Mouse (Mus musculus) neural tube, embryonic 13.5 days (tissue): ENCODE measurements at regions not wholly inside any gene's neighbourhood (a gene's known extent, or its start where the extent isn't known, plus 50 kb on each side); places are given as distances from the start of the nearest gene placed in this dataset.
"Not testable (repeated sequence)": the region's sequence is repeated elsewhere in the genome, so short reads cannot be mapped to it uniquely, and the experiment has no call there.

Experiments
- ATAC-seq: fragments of 200-750 bp; cut with Nextera tagmentation; 2 replicates; pipeline ENCODE4 v1.8.0; 2017; ENCODE audit warnings: low read depth, mild to moderate bottlenecking, moderate TSS enrichment, moderate library complexity
- H3K27ac ChIP-seq: fragments of 300-500 bp; sonication (generic); replicated peaks from 2 replicates; pipeline ENCODE4 v1.5.1; 2015; ENCODE audit warnings: moderate library complexity, mild to moderate bottlenecking, inconsistent platforms
- H3K27me3 ChIP-seq: fragments of 300-500 bp; sonication (generic); 2 replicates; pipeline ENCODE4 v1.6.1; 2015; ENCODE audit warnings: mild to moderate bottlenecking, inconsistent platforms
- H3K36me3 ChIP-seq: fragments of 300-500 bp; sonication (generic); 2 replicates; pipeline ENCODE4 v1.6.1; 2015; ENCODE audit warnings: mild to moderate bottlenecking, inconsistent platforms
- H3K4me1 ChIP-seq: fragments of 300-500 bp; sonication (generic); replicated peaks from 2 replicates; pipeline ENCODE4 v1.6.1; 2015; ENCODE audit warnings: inconsistent platforms
- H3K4me2 ChIP-seq: fragments of 300-500 bp; sonication (generic); 2 replicates; pipeline ENCODE4 v1.6.1; 2015; ENCODE audit warnings: inconsistent platforms, mild to moderate bottlenecking, moderate library complexity
- H3K4me3 ChIP-seq: fragments of 300-500 bp; sonication (generic); 2 replicates; pipeline ENCODE4 v1.5.1; 2015; ENCODE audit warnings: mild to moderate bottlenecking, inconsistent platforms
- H3K9ac ChIP-seq: fragments of 300-500 bp; sonication (generic); 2 replicates; pipeline ENCODE4 v1.6.1; 2015; ENCODE audit warnings: moderate library complexity, mild to moderate bottlenecking, inconsistent platforms
- H3K9me3 ChIP-seq: fragments of 300-500 bp; sonication (generic); 2 replicates; pipeline ENCODE4 v1.6.1; 2016; ENCODE audit warnings: inconsistent platforms
- WGBS: fragments of 180-500 bp; shearing (Covaris S2); methylation state at CpG from one replicate; pipeline ENCODE4 v1.1.7; 2015; 5-methylcytosine and 5-hydroxymethylcytosine counted together

- H3K36me3 ChIP-seq, result no peaks in the 10 kb centered on the region
- H3K9ac ChIP-seq, result no peak overlapping the region
- no peaks in the 10 kb centered on the region for H3K9me3 ChIP-seq
- no peak overlapping the region for H3K4me3 ChIP-seq
- no peaks in the 10 kb centered on the region for H3K4me1 ChIP-seq
- H3K4me2 ChIP-seq, result no peak overlapping the region
- no peak overlapping the region for H3K27ac ChIP-seq
- ATAC-seq, result no peak
- WGBS, result 75% methylated on average over 4 of the region's 4 CpGs
- no peaks in the 10 kb centered on the region for H3K27me3 ChIP-seq
Observed at GRCm38 (mm10) chr9:115430271-115430670, 120.0 kb upstream of the Stt3b start.

- no peak for ATAC-seq
- no peak overlapping the region for H3K4me2 ChIP-seq
- no peak overlapping the region for H3K9ac ChIP-seq
- no peak overlapping the region for H3K27ac ChIP-seq
- H3K4me3 ChIP-seq, result no peak overlapping the region
- no peaks in the 10 kb centered on the region for H3K27me3 ChIP-seq
- H3K9me3 ChIP-seq, result peaks cover 6% of the 10 kb centered on the region
- no peaks in the 10 kb centered on the region for H3K36me3 ChIP-seq
- 52% methylated on average over 5 of the region's 5 CpGs for WGBS
- no peaks in the 10 kb centered on the region for H3K4me1 ChIP-seq
Observed at GRCm38 (mm10) chr9:115434696-115435095, 124.5 kb upstream of the Stt3b start.

- Histone ChIP-seq H3K27me3 (no peaks in the 10 kb centered on the region), H3K4me2 (no peak overlapping the region), H3K4me1 (no peaks in the 10 kb centered on the region), H3K9ac (no peak overlapping the region), H3K4me3 (no peak overlapping the region), H3K27ac (no peak overlapping the region), H3K36me3 (no peaks in the 10 kb centered on the region), H3K9me3 (peaks cover 7% of the 10 kb centered on the region)
- WGBS, result 88% methylated on average over 3 of the region's 3 CpGs
- no peak for ATAC-seq
Observed at GRCm38 (mm10) chr9:115436301-115436700, 126.1 kb upstream of the Stt3b start.

- not testable (repeated sequence) for H3K4me2 ChIP-seq, H3K4me3 ChIP-seq, H3K9me3 ChIP-seq, H3K9ac ChIP-seq, H3K27ac ChIP-seq, H3K27me3 ChIP-seq, ATAC-seq, H3K36me3 ChIP-seq, H3K4me1 ChIP-seq
- WGBS, result 94% methylated on average over 22 of the region's 22 CpGs
Observed at GRCm38 (mm10) chr9:115438234-115438633, 128.0 kb upstream of the Stt3b start.

- peaks cover 9% of the 10 kb centered on the region for H3K4me1 ChIP-seq
- no peaks in the 10 kb centered on the region for H3K9me3 ChIP-seq
- no peaks in the 10 kb centered on the region for H3K27me3 ChIP-seq
- no peak for ATAC-seq
- WGBS, result 84% methylated on average over 11 of the region's 11 CpGs
- H3K4me3 ChIP-seq, result no peak overlapping the region
- no peak overlapping the region for H3K9ac ChIP-seq
- no peaks in the 10 kb centered on the region for H3K36me3 ChIP-seq
- H3K27ac ChIP-seq, result no peak overlapping the region
- H3K4me2 ChIP-seq, result no peak overlapping the region
Observed at GRCm38 (mm10) chr9:115446681-115447080, 136.5 kb upstream of the Stt3b start.

- no peaks in the 10 kb centered on the region for H3K36me3 ChIP-seq
- H3K4me2 ChIP-seq, result no peak overlapping the region
- no peaks in the 10 kb centered on the region for H3K9me3 ChIP-seq
- no peak for ATAC-seq
- H3K9ac ChIP-seq, result no peak overlapping the region
- H3K27ac ChIP-seq, result no peak overlapping the region
- no peaks in the 10 kb centered on the region for H3K27me3 ChIP-seq
- 33% methylated on average over 5 of the region's 5 CpGs for WGBS
- peaks cover 9% of the 10 kb centered on the region for H3K4me1 ChIP-seq
- no peak overlapping the region for H3K4me3 ChIP-seq
Observed at GRCm38 (mm10) chr9:115450741-115451320, 140.6 kb upstream of the Stt3b start.

- H3K27ac ChIP-seq, result no peak overlapping the region
- no peak for ATAC-seq
- H3K4me2 ChIP-seq, result no peak overlapping the region
- H3K4me1 ChIP-seq, result peaks cover 13% of the 10 kb centered on the region
- H3K27me3 ChIP-seq, result no peaks in the 10 kb centered on the region
- no peak overlapping the region for H3K9ac ChIP-seq
- 78% methylated on average over 7 of the region's 7 CpGs for WGBS
- H3K4me3 ChIP-seq, result no peak overlapping the region
- H3K36me3 ChIP-seq, result no peaks in the 10 kb centered on the region
- H3K9me3 ChIP-seq, result no peaks in the 10 kb centered on the region
Observed at GRCm38 (mm10) chr9:115454771-115455170, 144.6 kb upstream of the Stt3b start.

GRCm38 (mm10) chr9:115456121-115456520 is 145.9 kb upstream of the Stt3b start:
- Histone ChIP-seq H3K9ac (no peak overlapping the region), H3K4me2 (no peak overlapping the region), H3K27ac (no peak overlapping the region), H3K4me3 (no peak overlapping the region), H3K36me3 (no peaks in the 10 kb centered on the region), H3K9me3 (no peaks in the 10 kb centered on the region), H3K27me3 (no peaks in the 10 kb centered on the region), H3K4me1 (peaks cover 6% of the 10 kb centered on the region; the same call in 1 of the 2 replicates)
- WGBS, result 41% methylated on average over 3 of the region's 3 CpGs
- no peak for ATAC-seq

- Histone ChIP-seq H3K4me3 (no peak overlapping the region), H3K9ac (no peak overlapping the region), H3K4me1 (peaks cover 4% of the 10 kb centered on the region; the same call in 1 of the 2 replicates), H3K27ac (no peak overlapping the region), H3K27me3 (no peaks in the 10 kb centered on the region), H3K36me3 (no peaks in the 10 kb centered on the region), H3K9me3 (no peaks in the 10 kb centered on the region), H3K4me2 (no peak overlapping the region)
- no peak for ATAC-seq
- WGBS, result 18% methylated on average over 6 of the region's 6 CpGs
Observed at GRCm38 (mm10) chr9:115456638-115457037, 146.4 kb upstream of the Stt3b start.

- no peaks in the 10 kb centered on the region for H3K27me3 ChIP-seq
Observed at GRCm38 (mm10) chr9:115457889-115458710, 147.9 kb upstream of the Stt3b start.

GRCm38 (mm10) chr9:115459075-115459474 is 148.9 kb upstream of the Stt3b start:
- not testable (repeated sequence) for H3K4me2 ChIP-seq, H3K4me3 ChIP-seq, H3K27me3 ChIP-seq, ATAC-seq, H3K27ac ChIP-seq, H3K9ac ChIP-seq, H3K9me3 ChIP-seq, H3K4me1 ChIP-seq, H3K36me3 ChIP-seq
- 97% methylated on average over 6 of the region's 6 CpGs for WGBS

More at GRCm38 (mm10) chr9:115457889-115458710, 147.9 kb upstream of the Stt3b start:
- Histone ChIP-seq H3K4me1 (peaks cover 4% of the 10 kb centered on the region; the same call in 1 of the 2 replicates), H3K9ac (no peak overlapping the region), H3K27ac (no peak overlapping the region), H3K4me2 (no peak overlapping the region), H3K9me3 (no peaks in the 10 kb centered on the region), H3K4me3 (no peak overlapping the region), H3K36me3 (no peaks in the 10 kb centered on the region)
- ATAC-seq, result no peak
- 75% methylated on average over 21 of the region's 21 CpGs for WGBS

GRCm38 (mm10) chr9:115465326-115465725 is 155.1 kb upstream of the Stt3b start:
- Histone ChIP-seq H3K4me2 (no peak overlapping the region), H3K27ac (no peak overlapping the region), H3K4me3 (no peak overlapping the region), H3K9ac (no peak overlapping the region), H3K27me3 (no peaks in the 10 kb centered on the region), H3K36me3 (no peaks in the 10 kb centered on the region), H3K4me1 (no peaks in the 10 kb centered on the region), H3K9me3 (no peaks in the 10 kb centered on the region)
- no peak for ATAC-seq
- WGBS, result 89% methylated on average over 10 of the region's 10 CpGs
